In genomic region chr13:6029461-6029860, GRCm38 (mm10) we compare ENCODE assay signal across 17 mouse cellular contexts.
A peak's percentile ranks its signal among the peaks of the same experiment; 100 is the strongest.
DNase-seq lines count a peak whose midpoint lies in the region; ATAC-seq and TF ChIP-seq lines count a peak whose summit lies in the region.
"Had no signal": no experiment of that assay in that cellular context is flagged by ENCODE, and none has a peak within 500 bp of the region (broad histone marks: within the 10 kb centered on the region; RNA-seq: fewer than 3 reads in every experiment).

No protein-coding gene starts in this region.

- TF ChIP-seq POLR2A in CH12.LX (IDR thresholded peaks at IDR 0.05; ENCODE audit: low read depth, low read length) = no peak

- dilution Hi-C loops in CH12.LX (cut with MboI; ENCODE audit: extremely low pct_ligation_motif_present, extremely low pct_unique_long_range_greater_than_20kb, low sequenced_read_pairs) = no loop called here

- H3K27me3 ChIP-seq in heart, embryonic 10.5 days (ENCODE audit: insufficient read depth, poor library complexity, severe bottlenecking) = no peaks in the 10 kb centered on the region
- H3K27me3 ChIP-seq in CH12.LX (replicated peaks) = no peaks in the 10 kb centered on the region
- H3K27me3 ChIP-seq in neural tube, embryonic 11.5 days (ENCODE audit: control insufficient read depth, insufficient read depth, low read length) = no peaks in the 10 kb centered on the region
- no peaks in the 10 kb centered on the region for H3K27me3 ChIP-seq in kidney, embryonic 15.5 days
- H3K27me3 ChIP-seq: heart, embryonic 12.5 days; liver, embryonic 15.5 days had no signal

- no peak for ATAC-seq in neural tube, embryonic 11.5 days (ENCODE audit: insufficient read depth, low FRiP score, low TSS enrichment)
- ATAC-seq in kidney, embryonic 15.5 days (replicated peaks; ENCODE audit: low FRiP score) = no peak
- ATAC-seq: forebrain, postnatal 0 days; hindbrain, embryonic 16.5 days had no signal

- H3K9ac ChIP-seq in CH12.LX (ENCODE audit: insufficient read depth, low read depth) = no peak overlapping the region
- no peak overlapping the region for H3K9ac ChIP-seq in neural tube, embryonic 11.5 days (ENCODE audit: low read length)
- H3K9ac ChIP-seq in kidney, embryonic 15.5 days = no peak overlapping the region
- H3K9ac ChIP-seq: forebrain, postnatal 0 days; heart, embryonic 12.5 days; liver, embryonic 15.5 days had no signal

- WGBS in heart, embryonic 10.5 days = 80% methylated on average over 6 of the region's 6 CpGs
- WGBS in neural tube, embryonic 11.5 days = 67% methylated on average over 6 of the region's 6 CpGs
- WGBS in kidney, embryonic 15.5 days = 82% methylated on average over 6 of the region's 6 CpGs

- no peak for DNase-seq in heart, embryonic 10.5 days (ENCODE audit: low spot score)
- DNase-seq in heart, adult 18-20 months = no peak
- peak; percentile 37 for DNase-seq in CH12.LX (ENCODE audit: extremely low read depth)
- peak; percentile 31 for DNase-seq in fibroblast of lung, adult 2 months (ENCODE audit: low read depth)
- DNase-seq in neural tube, embryonic 11.5 days (ENCODE audit: low spot score) = peak; percentile 12
- no peak for DNase-seq in urinary bladder, postnatal 10 days (ENCODE audit: low spot score)
- no peak for DNase-seq in right cerebral cortex, adult 18-20 months
- DNase-seq: adrenal gland, adult 8-10 months; layer of hippocampus, postnatal 36 days; thymus, postnatal 14 days had no signal

- no peak for TF ChIP-seq CTCF in CH12.LX (conservative IDR thresholded peaks at IDR 0.05 in 1 of 2, IDR thresholded peaks at IDR 0.05 in 1 of 2; ENCODE audit: low read depth in 2 of 2, low read length in 2 of 2)

- no peak for TF ChIP-seq EP300 in CH12.LX (IDR thresholded peaks at IDR 0.05; ENCODE audit: low read length)

- TF ChIP-seq RAD21 in CH12.LX (IDR thresholded peaks at IDR 0.05; ENCODE audit: low read depth, low read length) = no peak

- no peaks in the 10 kb centered on the region for H3K36me3 ChIP-seq in heart, embryonic 10.5 days
- H3K36me3 ChIP-seq in CH12.LX (replicated peaks in 1 of 2; ENCODE audit: control insufficient read depth in 1 of 2, insufficient read depth in 1 of 2, low read length in 1 of 2) = no peaks in the 10 kb centered on the region
- no peaks in the 10 kb centered on the region for H3K36me3 ChIP-seq in neural tube, embryonic 11.5 days (ENCODE audit: control insufficient read depth, insufficient read depth, low read length)
- no peaks in the 10 kb centered on the region for H3K36me3 ChIP-seq in kidney, embryonic 15.5 days
- H3K36me3 ChIP-seq: heart, embryonic 12.5 days; liver, embryonic 15.5 days had no signal

- peaks cover 23% of the 10 kb centered on the region; the same call in 1 of the 2 replicates for H3K4me1 ChIP-seq in heart, embryonic 10.5 days
- H3K4me1 ChIP-seq in CH12.LX (ENCODE audit: control insufficient read depth in 1 of 2, insufficient read depth in 2 of 2) = peaks cover 0 to 13% of the 10 kb centered on the region in 2 experiments; a peak in 1 of 4 replicates
- no peaks in the 10 kb centered on the region for H3K4me1 ChIP-seq in neural tube, embryonic 11.5 days (ENCODE audit: control insufficient read depth, insufficient read depth, low read length)
- H3K4me1 ChIP-seq in kidney, embryonic 15.5 days = no peaks in the 10 kb centered on the region
- H3K4me1 ChIP-seq: liver, embryonic 15.5 days had no signal

- H3K4me3 ChIP-seq in heart, embryonic 10.5 days = no peak overlapping the region
- no peak overlapping the region for H3K4me3 ChIP-seq in CH12.LX (replicated peaks in 1 of 3; ENCODE audit: low read depth in 2 of 3, low read length in 2 of 3, poor library complexity in 1 of 3)
- H3K4me3 ChIP-seq in neural tube, embryonic 11.5 days (ENCODE audit: low read depth, low read length) = no peak overlapping the region
- no peak overlapping the region for H3K4me3 ChIP-seq in kidney, embryonic 15.5 days (replicated peaks)
- H3K4me3 ChIP-seq: heart, embryonic 12.5 days; liver, embryonic 15.5 days had no signal

- H3K4me2 ChIP-seq in CH12.LX (ENCODE audit: insufficient read depth, low read depth, poor library complexity, severe bottlenecking) = peak overlapping the region; percentile 21; the same call in 1 of the 2 replicates
- no peak overlapping the region for H3K4me2 ChIP-seq in neural tube, embryonic 11.5 days (ENCODE audit: low read depth)
- H3K4me2 ChIP-seq in kidney, embryonic 15.5 days = no peak overlapping the region
- H3K4me2 ChIP-seq: heart, embryonic 12.5 days; liver, embryonic 15.5 days had no signal

- H3K27ac ChIP-seq in heart, embryonic 10.5 days = peak overlapping the region; percentile 74
- H3K27ac ChIP-seq in CH12.LX (ENCODE audit: insufficient read depth, low read depth) = no peak overlapping the region
- H3K27ac ChIP-seq in neural tube, embryonic 11.5 days (ENCODE audit: low read depth, low read length) = no peak overlapping the region
- no peak overlapping the region for H3K27ac ChIP-seq in kidney, embryonic 15.5 days
- H3K27ac ChIP-seq: kidney, postnatal 0 days; liver, embryonic 15.5 days; macrophage had no signal

- H3K9me3 ChIP-seq in heart, embryonic 10.5 days = no peaks in the 10 kb centered on the region
- no peaks in the 10 kb centered on the region for H3K9me3 ChIP-seq in CH12.LX (replicated peaks; ENCODE audit: low read length)
- no peaks in the 10 kb centered on the region for H3K9me3 ChIP-seq in neural tube, embryonic 11.5 days (ENCODE audit: control insufficient read depth, low read length)
- no peaks in the 10 kb centered on the region for H3K9me3 ChIP-seq in kidney, embryonic 15.5 days (replicated peaks)
- H3K9me3 ChIP-seq: heart, embryonic 12.5 days; liver, embryonic 15.5 days had no signal

- in situ Hi-C loops in CH12.LX (cut with MboI; ENCODE audit: low pct_ligation_motif_present, low pct_unique_long_range_greater_than_20kb, low sequenced_read_pairs) = no loop called here

- H3K79me2 ChIP-seq in CH12.LX (replicated peaks; ENCODE audit: control insufficient read depth, extremely low read depth, insufficient read depth, poor library complexity, severe bottlenecking) = no peaks in the 10 kb centered on the region

TF ChIP-seq in CH12.LX, 34 proteins besides CTCF, POLR2A, EP300 and RAD21:
- TF ChIP-seq MAZ (IDR thresholded peaks at IDR 0.05; ENCODE audit: low read depth, low read length) = no peak
- TF ChIP-seq ZC3H11A (IDR thresholded peaks at IDR 0.05; ENCODE audit: low read depth, low read length) = no peak
- TF ChIP-seq CHD1 (IDR thresholded peaks at IDR 0.05; ENCODE audit: low read depth, low read length) = no peak
- no peak for TF ChIP-seq NRF1 (IDR thresholded peaks at IDR 0.05; ENCODE audit: low read depth, low read length)
- TF ChIP-seq JUND (conservative IDR thresholded peaks at IDR 0.05; ENCODE audit: low read depth, low read length) = no peak
- 0 out of 2 replicates have a peak, but pooled peaks have one; percentile 16 for TF ChIP-seq ETS1 (conservative IDR thresholded peaks at IDR 0.05; ENCODE audit: low read depth, low read length)
- TF ChIP-seq IRF4 (IDR thresholded peaks at IDR 0.05; ENCODE audit: low read depth, low read length) = no peak

Comparison
In these comparisons a context has a peak if more than half of its experiments do, and no peak if none do; other contexts are left out.
1. DNase-seq: peak in CH12.LX (single experiment), fibroblast of lung, adult 2 months (single experiment) and neural tube, embryonic 11.5 days (single experiment); none in heart, embryonic 10.5 days (single experiment), heart, adult 18-20 months (0 of 2), urinary bladder, postnatal 10 days (single experiment) and right cerebral cortex, adult 18-20 months (single experiment).